ENCODE assay signal across 17 mouse cellular contexts in the genomic region with DNA sequence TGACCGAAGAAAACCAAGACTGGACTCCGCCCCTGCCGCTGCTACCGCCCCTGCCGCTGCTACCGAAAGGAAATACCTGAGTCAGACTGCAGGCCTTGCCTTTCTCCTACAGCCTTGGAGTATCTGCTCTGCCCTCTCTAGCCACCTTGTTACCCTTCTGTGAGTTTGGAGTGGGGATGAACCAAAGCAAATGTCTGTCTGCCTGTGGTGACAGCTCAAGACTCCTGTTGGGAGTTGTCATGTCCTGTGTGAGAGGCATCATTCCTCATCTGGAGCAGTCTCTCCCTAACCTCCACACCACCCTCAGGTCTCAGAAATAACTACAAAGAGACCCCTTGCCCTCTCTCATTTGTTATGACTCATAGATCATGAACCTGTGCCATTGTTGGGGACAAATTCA.
"Had no signal": no experiment of that assay in that cellular context is flagged by ENCODE, and none has a peak within 500 bp of the region (broad histone marks: within the 10 kb centered on the region; RNA-seq: fewer than 3 reads in every experiment).

No protein-coding gene starts in this region.

- H3K36me3 ChIP-seq: midbrain, embryonic 12.5 days; neural tube, embryonic 13.5 days; neural tube, embryonic 15.5 days had no signal

- H3K4me1 ChIP-seq: midbrain, embryonic 12.5 days had no signal

- H3K27me3 ChIP-seq: midbrain, embryonic 12.5 days; neural tube, embryonic 13.5 days; neural tube, embryonic 15.5 days had no signal

- H3K27ac ChIP-seq: midbrain, embryonic 12.5 days; neural tube, embryonic 13.5 days; neural tube, embryonic 15.5 days had no signal

- H3K9ac ChIP-seq: lung, embryonic 14.5 days; midbrain, embryonic 12.5 days; neural tube, embryonic 13.5 days; neural tube, embryonic 15.5 days had no signal

- H3K4me3 ChIP-seq: midbrain, embryonic 12.5 days; myocyte; neural tube, embryonic 13.5 days; neural tube, embryonic 15.5 days had no signal

- DNase-seq: lung, adult 18-20 months; lung, embryonic 14.5 days; lung, postnatal 10 days; lung, postnatal 4 days; midbrain, embryonic 14.5 days; retina, postnatal 1 day; right cerebral cortex, adult 18-20 months; right cerebral cortex, postnatal 25 days; right cerebral cortex, postnatal 4 days; spleen, adult 18-20 months; thymus, adult 18-20 months; thymus, postnatal 14 days; thymus, postnatal 36 days had no signal
